Mouse (Mus musculus): ENCODE data around the gene Tppp.

DNA sequence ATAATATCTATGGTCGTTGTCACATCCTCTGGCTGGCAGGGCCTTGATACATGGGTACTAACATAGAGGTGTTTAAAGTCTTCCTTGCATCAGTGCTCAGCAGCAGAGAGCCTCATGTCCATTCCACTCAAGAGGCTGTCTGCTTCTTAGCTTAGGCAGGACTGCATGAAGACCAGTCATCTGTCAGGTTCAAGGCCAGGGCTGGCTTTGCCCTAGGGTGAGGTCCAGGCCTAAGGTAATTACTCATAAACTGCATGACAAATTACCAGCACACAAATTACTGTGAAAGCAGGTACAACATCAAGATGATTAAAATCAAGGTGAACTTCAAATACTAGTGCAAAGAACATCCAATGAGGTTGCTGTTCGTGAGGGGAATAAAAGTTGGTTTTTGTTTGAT lies 26.6 kb downstream of the Tppp start:
- TF ChIP-seq CTCF (IDR thresholded peaks at IDR 0.05) = no peak
- no peak for TF ChIP-seq POLR2A (IDR thresholded peaks at IDR 0.05; ENCODE audit: insufficient read depth, low read depth, low read length)
